Mouse (Mus musculus) adrenal gland, adult 18-20 months (tissue): ENCODE results near the gene Hoxc4. TPM values are rescaled to one million over a fixed set of nuclear protein-coding genes. Genes with fewer than 3 reads are reported as not detected.

Source experiments
- DNase-seq, 2 experiments: peaks; one replicate each; pipeline ENCODE4 v3.0.0; 2021 to 2022; ENCODE audit warnings: low spot score in 2 of 2
- microRNA-seq, 2 experiments: library from miRNA; unstranded; fragments of <30 nt; microRNA quantifications; one replicate each; pipeline ENCODE4 v1.2.0; 2021; ENCODE audit warnings: borderline number of aligned reads in 2 of 2
- total RNA-seq, 2 experiments: library from RNA; stranded (reverse); gene quantifications; 1 replicate in 1 of 2; 2 replicates in 1 of 2; pipeline ENCODE4 v1.2.3; 2021

Hoxc4 gene
- total RNA-seq, 2 experiments from 2014 or later, result 5.0 to 7.3 TPM

DNA sequence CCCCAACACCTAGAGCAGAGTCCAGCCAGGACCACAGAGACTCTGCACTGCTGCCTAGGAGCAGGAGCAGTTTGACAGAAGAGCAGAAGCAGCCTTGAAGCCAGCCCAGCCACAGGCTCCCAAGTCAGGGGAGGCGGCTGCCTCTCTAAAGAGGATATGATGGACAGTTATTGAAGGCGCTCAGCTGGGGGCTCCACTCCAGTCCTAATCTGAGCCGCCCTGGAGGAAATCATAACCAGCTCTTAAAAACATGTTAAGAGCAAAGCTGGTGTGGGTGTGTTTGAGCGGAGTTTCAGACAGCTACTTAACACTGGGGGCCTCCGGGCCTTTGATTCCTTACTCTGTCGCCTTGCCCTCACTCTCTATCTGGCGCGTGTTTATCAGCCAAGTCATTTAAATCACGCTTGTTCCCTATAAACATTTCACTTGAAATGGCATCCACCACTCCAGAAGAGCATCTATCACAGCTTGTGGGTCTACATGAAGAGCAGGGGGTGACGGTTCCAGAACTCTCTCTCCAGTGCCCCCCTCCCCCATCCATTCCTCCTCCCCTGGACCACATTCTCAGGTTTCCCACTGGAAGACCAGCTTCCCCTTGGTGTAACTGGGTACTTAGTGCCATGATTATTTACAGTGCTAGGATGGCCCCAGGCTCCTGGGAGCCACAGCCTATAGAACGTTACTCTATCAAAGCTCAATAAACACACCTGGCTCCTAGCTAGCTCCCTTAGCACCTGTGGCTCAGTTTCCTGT lies 56.1 kb downstream of the Hoxc4 start:
- no peak for DNase-seq

DNA sequence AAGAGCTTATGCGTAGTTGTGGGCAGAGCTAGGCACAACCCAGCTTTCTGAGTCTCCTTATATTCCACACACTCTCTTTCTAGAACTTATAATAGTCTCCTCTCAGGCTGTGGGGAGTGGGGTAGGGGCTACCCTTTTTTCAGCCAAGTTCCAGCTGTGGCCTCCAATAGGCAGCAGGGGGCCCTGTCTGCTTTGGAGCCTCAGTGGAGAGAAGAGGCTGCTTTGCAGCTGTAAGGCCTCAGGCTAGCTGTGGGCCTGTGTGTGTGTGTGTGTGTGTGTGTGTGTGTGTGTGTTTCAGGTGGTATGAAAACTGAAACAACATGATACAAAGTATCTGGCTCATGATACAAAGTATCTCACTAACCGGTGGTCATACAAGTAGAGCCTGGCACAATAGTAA lies 58.9 kb downstream of the Hoxc4 start:
- no peak for DNase-seq

DNA sequence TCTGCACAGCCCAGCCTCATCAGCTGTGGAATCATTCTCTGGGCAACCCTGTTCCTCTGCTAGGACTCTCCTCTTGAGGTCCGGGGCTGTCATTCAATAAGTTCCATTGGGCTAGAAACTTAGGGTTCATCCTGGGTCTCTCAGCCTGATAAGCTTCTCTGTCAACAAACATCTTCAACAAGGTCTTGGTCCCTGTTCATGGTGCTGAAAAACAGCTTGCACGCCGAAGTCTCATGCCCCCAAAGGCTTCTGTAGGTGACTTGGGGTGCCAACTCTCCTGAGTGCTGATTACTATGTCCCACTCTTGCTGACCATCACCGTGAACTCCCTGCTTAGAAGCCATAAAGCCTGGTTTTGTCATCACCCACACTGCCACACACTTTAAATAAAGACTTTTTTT lies 63.9 kb downstream of the Hoxc4 start:
- DNase-seq, result no peak

DNA sequence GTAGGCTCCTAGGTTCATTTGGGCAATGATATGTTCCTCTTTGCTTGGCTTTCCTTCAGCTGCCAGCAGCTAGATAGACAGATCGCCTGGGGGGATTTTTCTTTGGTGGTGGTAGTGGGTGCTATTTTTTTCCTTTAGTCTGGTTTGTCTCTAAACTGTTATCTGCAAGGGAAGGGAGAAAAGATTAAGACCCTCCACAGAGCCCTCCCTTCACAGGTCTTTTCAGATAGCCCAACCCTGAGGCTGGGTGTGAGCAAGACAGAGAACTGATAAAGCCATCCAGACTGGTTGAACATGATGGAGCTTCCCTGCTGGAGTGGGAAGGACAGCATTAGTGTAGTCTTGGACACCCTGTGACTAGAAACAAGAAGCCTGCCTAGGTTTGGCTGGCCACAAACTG lies 64.9 kb downstream of the Hoxc4 start:
- no peak for DNase-seq

DNA sequence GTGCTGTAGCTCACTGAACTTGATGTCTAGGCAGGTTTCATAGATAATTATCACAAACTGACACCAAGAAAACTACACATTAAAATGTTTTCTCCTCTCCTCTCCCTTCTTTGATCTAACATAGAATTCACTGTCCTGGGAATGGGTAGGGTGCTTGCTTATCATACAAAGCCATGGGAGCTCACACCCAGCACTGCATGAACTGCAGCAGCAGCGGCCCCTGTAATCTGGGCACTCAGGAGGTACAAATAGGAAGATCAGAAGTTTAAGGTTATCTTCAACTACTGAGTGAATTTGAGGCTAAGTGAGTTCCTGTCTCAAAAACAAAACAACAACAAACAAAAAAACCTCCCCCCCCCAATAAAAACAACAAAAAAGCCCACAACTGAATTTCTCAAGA lies 66.2 kb downstream of the Hoxc4 start:
- no peak for DNase-seq

DNA sequence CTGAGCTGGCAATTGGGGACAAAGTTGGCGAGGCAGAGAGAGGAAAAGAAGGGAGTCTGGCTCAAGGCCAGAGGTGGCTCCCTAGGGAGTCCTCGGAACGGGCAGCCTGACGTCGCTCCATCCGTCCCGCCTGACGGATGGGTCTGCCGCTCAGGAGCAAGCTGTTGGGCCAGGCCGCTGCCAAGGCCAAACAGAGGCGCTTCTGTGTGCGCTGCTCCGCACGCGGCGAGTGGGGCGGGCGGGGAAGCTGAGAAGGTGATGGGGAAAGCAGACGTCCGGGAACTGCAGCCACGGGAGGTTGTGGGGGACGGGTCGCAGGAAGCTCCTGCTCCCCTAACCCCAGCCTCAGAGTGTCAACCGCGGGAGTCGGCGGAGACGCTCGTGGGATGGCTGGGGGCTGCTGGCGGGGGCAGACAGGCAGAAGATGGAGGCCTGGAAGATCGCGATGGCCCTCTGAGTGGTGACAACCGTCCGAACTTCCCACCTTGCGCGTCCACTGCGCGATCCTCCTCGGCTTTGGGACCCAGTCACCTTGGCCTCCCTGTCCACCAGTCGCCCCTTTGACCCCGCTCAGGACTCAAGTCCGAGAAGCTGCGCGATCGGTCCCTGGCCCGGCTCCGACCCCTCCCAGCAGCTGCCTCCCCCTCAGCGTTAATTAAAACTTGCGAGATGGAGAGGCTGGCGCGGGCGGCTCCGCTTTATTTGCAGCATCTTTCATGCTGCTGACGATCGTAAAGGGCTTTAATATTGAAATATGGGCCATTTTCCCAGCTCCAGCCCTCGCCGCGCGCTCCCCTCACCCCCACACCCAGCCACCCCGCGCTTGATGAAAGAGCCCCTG lies 67.3 kb downstream of the Hoxc4 start:
- peak; percentile 52 to 53 for DNase-seq

Small RNA genes within 50 kb of the gene (microRNA-seq; reads per million reads assigned to microRNA genes)
- gene Mir196a-2 (151 to 175 reads per million in 2 experiments), gene Mir615 (2,188 to 3,064 reads per million in 2 experiments)

Other genes with a start within 250 kb of the Hoxc4 start
- gene Hoxc13, start 97.8 kb upstream of the Hoxc4 start, total RNA-seq, result not detected
- not detected for gene Hoxc12, start 82.2 kb upstream of the Hoxc4 start, total RNA-seq
- not detected for gene Hoxc11, start 64.5 kb upstream of the Hoxc4 start, total RNA-seq
- gene Hoxc10, start 52.1 kb upstream of the Hoxc4 start, total RNA-seq, result under 1 TPM; 0.20 to 0.67 TPM
- gene Hoxc5, start 51.5 kb upstream of the Hoxc4 start, total RNA-seq, result 1 to 10 TPM; 7.0 to 7.5 TPM
- gene Hoxc9, start 42.5 kb upstream of the Hoxc4 start, total RNA-seq, result 1 to 10 TPM in 1 of 2 experiments, under 1 TPM in 1; 0.66 to 1.4 TPM
- 10 to 100 TPM; 30.8 to 34.8 TPM for gene Hoxc8, start 28.3 kb upstream of the Hoxc4 start, total RNA-seq
- 10 to 100 TPM; 47.9 to 59.3 TPM for gene Hoxc6, start 20.7 kb upstream of the Hoxc4 start, total RNA-seq
- gene Smug1, start 148.2 kb downstream of the Hoxc4 start, total RNA-seq, result 10 to 100 TPM; 12.5 to 13.2 TPM
- gene Cbx5, start 220.9 kb downstream of the Hoxc4 start, total RNA-seq, result 10 to 100 TPM; 65.0 to 76.3 TPM
- gene Hnrnpa1, start 221.5 kb downstream of the Hoxc4 start, total RNA-seq, result 100 to 1,000 TPM; 160 to 179 TPM
- under 1 TPM in 1 of 2 experiments, not detected in 1; 0.67 TPM for gene Nfe2, start 239.5 kb downstream of the Hoxc4 start, total RNA-seq